Mouse (Mus musculus) cerebellum, postnatal 36 days (tissue): ENCODE measurements around the gene Itm2b.

Source experiments
- DNase-seq, 2 experiments: peaks; one replicate each; pipeline ENCODE4 v3.0.0; 2021 to 2022; ENCODE audit warnings: mixed read lengths in 2 of 2

The Itm2b gene

DNA sequence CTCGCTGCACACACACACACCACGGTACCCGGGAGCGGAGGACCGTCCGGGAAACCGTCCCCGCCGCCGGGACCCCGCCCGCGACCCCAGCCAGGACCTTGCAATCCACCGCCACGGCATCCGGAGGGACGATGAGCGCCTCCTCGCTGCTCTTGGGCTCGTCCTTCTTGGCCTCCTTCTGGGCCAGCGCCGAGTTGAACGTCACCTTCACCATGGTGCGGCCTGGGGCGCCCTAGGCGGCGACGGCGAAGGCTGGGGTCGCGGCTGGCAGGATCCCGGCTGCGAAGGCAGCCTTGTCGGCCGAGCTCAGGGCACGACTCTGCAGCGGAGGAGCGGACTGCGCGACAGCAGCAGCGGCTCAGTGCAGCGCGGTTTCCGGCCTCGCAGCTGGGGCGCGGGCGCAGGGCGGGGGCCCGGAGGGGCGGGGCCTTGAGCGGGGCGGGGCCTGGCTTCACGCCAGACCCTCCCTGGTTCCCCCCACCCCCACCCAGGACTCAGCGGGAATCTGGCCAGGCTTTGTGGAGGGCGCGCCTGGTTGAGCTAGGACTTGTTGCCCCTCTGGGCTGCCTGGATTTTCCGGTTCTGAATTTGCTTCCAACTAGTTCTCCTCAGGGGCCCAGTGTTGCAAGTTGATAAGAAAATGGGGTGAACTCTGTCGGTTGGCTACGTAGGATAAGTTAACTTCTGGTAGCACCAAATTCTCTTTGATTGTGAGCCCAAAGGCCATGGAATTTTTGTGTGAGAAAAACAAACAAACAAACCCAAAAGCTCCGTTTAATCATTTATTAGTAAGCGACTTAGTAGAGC lies at the start of gene Itm2b:
TSS of gene Itm2b (minus strand) at position 377 of the 807 bp plus-strand sequence.
- peak; percentile 84 to 86 for DNase-seq

DNA sequence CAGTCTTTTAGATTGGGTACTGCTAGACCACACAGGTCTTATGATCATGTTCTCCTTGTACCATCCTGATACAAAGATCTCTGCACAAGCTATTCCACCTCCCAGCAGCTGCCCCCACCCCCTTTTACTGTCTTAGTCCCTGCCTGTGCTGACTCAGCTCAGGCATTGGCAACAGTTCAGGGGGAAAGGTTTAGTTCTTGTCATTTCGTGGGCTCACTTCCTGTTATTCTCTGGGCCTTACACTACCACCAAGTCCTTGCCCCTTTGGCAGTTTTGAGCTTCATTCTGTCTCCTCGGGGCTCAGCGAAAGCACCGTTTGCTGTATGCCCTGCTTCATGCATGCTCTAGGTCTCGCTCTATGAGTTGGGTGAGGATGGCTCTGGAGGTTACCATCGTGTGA lies 48.4 kb upstream of the Itm2b start:
- DNase-seq = no peak

DNA sequence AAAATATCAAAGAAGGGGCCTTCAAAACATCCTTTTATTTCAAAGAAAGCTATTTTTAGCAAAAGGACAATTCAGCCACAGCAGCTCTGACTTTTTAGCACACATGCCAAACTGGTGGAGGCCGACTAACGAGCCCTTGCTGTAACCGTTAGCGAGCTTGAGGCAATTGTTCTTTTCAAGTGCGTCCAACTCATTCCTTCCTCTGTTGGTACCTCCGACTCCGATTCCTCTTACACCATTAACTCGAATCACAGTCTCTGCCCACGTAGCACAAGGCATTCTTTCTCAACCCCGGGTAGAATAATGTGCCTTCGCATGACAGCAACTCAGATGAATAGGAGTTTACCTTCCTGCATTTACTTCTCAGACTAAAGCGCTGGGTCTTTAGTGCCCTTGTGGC lies 45.5 kb upstream of the Itm2b start:
- DNase-seq = no peak

DNA sequence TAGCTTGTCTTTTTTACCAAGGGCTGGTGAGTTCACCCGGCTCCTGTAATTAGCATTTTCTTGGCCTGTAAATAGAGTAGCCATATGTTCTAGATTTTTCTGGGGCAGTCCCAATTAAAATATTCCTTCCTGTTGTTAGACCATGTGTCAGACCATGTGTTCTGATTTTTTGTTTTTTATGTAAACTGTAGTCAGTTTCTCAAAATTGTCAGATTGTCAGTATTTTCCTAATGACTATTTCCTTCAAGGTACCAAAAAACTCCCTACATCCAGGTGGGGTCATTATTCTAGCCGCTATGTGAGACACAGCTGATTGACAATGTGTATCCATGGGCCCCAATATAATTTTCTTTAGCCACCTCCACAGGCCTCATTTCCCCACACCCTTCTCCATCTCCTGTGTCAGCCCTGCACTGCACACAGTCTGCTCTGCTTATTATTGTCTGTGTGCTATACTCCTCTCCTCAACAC lies 40.5 kb upstream of the Itm2b start:
- peak; percentile 51 to 73 for DNase-seq

DNA sequence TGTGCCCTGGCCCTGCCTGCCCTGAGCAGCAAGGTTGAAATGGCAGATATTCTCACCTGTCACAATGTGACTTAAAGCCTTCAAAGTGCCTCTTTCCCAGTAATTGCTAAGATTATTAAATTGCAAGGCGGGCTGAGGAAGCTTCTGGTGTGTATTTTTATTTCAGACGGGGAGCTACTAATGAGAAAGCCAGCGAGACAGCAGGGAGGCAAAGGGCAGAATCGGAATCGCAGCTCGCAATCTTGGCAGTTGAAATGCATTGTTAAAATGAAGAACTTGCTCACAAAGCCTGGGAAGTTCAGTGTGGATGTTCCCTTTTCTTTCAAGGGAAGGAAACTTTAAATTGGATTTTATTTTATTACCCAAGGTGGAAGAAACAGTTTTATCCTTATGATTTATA lies 39.9 kb upstream of the Itm2b start:
- peak; percentile 76 to 79 for DNase-seq

DNA sequence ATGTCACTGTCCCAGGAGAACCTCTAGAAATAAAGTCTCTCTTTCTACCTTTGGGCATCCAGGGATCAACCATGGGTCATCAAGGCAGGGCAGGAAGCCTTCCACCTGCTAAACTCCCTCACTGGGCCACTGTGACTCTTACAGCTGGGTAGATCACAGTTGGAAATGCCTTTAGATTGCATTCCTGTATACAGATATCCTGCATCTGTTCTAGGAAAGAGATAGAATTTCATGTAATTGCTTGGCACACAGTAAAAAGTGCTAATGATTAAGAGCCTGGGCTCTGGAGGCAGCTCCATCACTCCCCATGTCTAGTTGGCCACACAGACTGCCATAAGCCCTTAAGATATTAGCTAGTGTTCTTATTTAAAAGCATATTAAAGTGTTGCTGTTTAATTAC lies 38.5 kb upstream of the Itm2b start:
- DNase-seq = no peak

DNA sequence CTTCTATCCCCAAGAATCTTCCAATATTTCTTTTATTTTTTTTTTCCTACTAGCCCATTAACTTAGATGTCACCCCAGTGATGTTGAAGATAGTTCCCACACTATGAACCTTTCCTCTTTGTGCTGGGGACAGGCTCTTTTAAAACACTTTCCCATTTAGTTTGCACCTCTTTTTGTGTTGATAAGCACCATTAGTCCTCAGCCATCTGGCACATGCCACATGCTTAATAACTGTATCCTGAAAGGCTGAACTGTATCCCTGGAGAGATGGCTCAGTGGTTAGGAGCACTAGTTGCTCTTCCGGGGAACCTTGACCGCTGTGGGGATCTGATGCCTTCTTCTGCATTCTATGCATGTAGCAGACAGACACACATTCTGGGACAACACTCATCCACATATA lies 37.5 kb upstream of the Itm2b start:
- no peak for DNase-seq

DNA sequence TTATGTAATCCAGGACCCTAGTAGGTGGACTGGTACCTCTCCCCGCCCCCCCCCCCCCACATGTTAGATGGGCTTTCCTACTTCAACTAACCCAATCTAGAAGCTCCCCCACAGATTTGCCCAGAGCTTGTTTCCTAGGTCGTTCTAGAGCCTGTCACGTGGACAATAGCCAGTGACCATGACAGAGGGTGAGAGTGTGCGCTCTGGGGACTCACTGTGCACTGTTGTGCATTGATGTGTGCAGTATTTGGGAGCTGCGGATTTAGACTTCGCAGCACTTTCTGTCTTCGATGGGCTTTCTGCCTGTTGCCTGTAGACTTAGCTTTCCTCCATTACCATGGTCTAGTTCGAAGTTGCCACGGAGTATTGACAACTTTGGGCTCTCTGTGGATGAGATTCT lies 36.5 kb upstream of the Itm2b start:
- no peak for DNase-seq

DNA sequence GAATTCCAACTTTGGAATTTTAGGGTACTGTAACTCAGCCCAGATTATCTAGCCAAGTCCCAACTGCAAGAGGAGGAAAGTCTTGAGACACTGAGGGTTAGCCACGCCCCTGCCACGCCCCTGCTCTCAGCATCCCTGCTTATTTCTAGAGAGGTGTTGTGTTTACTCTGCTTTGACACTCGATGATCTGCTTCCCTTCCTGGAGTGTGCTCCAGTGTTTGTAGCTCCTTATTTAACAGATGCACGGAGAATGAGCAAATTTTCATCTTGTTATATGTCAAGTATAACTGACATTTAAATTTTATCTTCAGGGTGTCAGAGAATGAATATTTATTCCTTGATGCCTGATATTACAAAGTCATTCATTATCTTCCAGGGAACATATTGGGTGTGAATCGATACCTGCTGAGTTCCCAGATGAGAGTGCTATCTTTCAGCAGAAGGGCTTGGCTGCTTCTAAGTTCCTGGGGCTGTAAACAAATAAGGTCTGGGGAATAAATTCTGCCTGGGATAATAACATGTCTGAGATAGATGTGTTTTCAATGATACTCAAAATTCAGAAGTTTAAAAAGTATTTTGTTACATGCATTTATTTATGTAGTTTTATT lies 35.2 kb upstream of the Itm2b start:
- no peak for DNase-seq

DNA sequence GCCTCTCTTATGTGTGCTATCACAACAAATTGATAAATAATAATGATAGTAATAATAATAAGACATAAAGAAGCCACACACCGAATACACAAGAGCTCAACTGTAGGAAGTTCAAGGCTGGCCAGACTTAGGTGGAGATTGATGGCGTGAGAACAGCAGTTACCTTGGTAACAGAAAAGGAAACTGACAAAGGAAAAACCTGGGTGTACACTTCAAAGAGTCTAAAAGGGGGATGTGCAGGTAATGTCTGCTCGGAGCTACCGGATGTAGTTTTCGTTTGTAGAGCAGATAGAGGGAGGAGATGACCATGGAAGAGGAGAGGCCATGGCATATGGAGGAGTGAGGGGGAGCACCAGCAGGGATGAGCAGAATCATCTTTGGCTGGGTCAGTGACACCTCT lies 31.4 kb upstream of the Itm2b start:
- no peak for DNase-seq

DNA sequence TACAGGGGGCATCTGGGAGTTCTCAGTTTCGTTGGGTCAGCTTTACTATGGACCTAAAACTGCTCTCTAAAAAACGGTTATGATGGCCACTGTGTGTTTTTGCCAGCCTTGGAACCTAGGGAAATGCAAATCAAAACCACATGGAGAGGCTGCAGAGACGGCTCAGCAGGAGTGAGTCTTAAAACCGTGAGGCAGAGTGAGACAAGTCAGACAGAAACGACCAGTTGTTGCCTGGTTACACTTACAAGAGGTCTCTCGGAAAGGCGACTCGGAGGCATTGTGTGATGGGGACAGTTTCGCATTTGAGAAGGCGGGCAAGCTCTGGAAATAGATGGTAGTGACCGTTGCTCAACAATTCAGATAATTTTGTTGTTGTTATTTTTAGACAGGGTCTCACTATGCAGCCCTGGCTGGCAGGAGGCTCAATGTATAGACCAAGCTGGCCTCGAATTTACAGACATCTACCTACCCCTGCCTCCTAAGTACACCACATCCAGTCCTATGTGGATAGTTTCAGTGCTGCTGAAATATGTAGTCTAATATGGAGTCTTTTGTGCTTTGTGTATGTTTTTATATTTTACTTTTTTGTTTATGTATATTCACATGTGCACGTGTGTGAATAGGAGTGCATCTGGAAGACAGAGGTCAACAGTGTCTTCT lies 30.4 kb upstream of the Itm2b start:
- no peak for DNase-seq

DNA sequence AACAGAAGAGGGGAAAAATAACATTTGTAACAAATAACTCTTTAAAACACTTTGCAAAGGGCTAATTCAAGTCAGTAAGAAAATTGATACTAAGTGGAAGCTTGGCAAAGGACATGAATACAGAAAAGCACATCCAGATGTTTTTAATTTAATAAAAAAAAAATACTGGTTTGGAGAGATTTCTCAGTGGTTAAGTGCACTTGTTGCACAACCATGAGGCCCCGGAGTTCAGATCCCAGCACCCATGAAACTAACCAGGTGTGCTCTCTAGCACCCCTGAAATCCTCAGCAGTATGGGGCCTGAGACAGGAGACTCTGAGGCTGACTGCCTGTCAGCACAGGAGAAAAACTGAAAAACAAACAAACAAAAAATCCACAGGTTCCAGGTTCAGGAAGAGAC lies 26.6 kb upstream of the Itm2b start:
- DNase-seq = no peak

DNA sequence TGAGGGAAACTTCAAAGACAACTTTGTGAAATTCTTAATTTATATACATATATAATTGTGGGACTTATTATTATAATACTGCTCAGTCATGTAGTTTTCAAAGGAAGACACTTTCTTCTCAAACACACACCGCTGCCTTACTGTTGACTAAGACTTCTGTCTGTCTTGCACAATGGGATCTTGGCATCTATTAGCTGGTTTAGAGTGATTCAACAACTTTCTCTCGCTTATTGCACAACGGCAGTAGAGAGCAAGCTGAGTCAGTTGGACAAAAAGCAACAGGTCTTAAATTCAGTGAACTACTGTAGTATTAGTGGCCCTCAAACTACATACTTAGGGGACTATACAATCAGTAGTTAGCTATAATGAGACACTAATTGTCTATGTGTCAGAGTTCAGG lies 25.0 kb upstream of the Itm2b start:
- no peak for DNase-seq

DNA sequence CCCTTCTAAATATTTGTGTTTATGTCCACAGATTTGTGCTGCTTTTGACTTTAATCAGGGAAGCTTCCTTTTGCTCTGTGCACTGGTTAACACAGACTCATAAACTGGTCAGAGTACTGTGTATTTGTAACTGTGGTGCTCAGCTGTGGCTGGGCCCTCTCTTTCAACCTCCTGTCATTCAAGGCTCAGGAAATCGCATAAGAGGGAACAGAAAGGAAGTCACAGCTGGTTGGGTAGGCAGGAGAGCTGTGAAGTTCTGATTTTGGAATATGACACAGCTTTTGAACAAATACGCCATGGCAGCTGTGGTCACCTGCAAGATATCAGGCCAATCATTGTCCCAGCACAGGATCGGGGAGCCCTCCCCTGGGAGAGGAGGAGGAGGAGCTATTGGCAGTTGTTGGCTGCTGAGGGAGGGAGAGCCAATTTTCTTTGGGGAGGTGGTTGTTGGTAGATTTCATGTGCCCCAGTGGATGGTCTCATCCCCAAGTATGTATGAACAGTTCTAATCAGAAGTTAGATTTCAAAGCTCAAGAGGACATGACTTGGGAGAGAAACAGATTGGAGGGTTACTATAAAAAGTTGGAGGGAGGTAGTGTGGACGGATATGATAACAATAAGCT lies 23.2 kb upstream of the Itm2b start:
- no peak for DNase-seq

DNA sequence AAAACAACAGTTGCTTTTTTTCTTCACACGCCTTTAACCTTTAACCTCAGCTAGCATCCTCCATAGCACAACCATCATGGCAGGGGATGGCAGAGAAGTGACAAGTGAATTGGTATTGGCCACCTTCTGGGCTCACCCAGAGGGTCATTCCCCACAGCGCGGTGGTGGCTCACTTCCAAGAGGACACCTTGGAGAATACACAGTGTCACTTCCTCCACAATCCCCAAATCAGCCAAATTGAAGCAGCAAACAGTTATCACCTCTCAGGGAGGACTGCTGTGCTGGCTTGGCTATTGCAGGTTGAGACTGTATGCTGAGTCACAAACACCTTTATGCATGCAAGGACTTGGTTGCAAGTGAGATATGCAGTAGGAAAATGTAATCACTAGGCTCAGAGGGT lies 18.9 kb upstream of the Itm2b start:
- no peak for DNase-seq

DNA sequence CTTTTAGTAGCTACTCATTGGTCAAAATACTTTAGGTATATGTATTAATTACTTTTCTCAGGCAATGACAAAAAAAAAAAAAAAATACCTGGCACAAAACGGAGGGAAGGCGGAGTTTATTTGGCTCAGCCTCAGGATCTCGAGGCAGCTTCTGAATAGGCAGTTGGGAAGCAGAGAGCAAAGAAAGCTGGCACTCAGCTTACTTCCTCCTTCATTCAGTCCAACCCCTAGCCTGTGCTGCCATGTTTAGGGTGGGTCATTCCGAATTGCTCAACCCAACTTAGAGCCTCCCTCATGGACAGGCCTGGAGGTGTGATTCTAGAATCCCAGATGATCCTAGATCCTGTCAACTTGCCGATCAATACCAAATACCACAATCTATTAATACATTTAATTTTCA lies 18.3 kb upstream of the Itm2b start:
- no peak for DNase-seq

DNA sequence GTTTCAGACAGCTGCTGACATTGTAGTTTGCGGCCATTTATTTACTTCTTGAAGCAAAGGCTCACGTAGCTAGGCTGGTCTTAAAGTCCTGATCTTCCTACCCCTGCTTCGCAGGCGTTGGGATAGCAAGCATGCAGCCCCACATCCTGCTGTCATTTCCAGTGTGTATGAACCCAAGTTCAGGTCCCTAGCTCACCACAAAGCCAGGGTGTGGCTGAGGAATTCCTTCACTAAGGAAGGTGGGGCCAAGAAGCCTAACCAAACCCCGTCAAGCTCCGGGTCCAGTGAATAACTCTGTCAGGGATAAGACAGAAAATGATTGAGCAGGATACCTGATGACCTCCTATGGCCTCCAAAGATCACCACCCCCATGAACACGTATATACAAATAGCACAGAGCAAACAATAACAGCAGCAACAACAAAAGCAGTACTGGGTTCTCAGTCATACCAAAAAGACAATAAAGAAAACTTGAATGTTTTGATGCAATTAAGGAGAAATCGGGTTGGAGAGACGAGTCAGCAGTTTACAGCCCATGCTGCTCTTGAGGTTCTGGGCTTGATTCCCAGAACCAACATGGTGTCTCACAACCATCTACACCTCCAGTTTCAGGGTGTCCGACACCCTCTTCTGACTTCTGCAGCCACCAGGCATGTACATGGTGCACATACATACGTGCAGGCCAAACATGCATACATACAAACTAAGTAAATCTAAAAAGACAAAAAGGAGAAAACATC lies 17.4 kb upstream of the Itm2b start:
- no peak for DNase-seq

DNA sequence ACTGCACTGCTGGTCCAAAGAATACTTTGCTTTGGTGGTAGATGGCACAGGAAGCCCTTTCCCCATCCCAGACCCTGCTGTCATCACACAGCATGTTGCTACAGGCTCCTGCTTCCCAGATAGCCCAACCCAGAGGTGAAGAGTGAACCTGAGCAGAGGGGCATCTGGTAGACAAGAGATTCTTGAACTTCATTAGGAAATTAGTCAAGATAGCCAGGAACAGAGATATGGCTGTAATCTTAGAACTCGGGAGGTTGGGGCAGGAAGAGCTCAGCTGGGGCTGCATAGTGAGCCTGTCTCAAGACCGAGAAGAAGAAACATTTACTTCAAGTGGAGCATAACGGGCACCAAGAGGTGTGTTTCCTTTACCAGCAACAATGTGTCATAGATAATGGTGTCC lies 16.3 kb upstream of the Itm2b start:
- DNase-seq = no peak

DNA sequence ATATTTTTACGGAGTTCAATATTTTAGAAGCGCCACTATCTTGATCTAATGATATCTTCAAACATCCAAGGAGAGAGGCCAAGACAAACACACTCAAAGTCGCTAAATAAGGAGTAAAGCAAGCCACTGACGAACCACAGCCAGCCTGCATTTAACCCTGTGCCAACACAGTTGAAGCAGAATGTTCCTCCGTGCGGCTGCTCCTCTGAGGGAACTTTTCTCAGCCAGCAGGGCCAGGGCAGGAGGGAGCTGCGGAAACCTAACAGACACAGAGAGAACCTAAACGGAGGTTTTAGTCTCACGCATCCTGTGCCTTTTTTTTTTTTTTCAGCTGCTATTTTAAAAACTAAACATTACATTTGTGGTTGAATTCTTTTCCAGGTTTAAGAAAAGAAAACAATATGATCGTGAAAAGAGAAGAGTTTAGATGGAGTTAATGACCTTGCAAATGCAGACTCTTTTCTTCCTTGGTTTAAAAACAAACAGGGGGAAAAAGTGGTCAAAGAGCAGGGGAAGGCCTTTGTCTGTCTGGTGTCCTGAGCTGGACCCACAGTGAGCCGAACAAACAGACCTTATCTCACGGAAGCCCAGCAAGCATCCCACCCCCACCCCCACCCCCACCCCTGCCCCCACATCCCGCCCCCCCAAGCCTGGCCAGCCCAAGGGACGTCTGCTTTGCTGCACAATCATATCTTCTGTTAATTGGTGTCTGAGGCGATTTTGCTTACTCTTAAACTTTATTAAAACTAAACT lies 15.0 kb upstream of the Itm2b start:
- DNase-seq = no peak

DNA sequence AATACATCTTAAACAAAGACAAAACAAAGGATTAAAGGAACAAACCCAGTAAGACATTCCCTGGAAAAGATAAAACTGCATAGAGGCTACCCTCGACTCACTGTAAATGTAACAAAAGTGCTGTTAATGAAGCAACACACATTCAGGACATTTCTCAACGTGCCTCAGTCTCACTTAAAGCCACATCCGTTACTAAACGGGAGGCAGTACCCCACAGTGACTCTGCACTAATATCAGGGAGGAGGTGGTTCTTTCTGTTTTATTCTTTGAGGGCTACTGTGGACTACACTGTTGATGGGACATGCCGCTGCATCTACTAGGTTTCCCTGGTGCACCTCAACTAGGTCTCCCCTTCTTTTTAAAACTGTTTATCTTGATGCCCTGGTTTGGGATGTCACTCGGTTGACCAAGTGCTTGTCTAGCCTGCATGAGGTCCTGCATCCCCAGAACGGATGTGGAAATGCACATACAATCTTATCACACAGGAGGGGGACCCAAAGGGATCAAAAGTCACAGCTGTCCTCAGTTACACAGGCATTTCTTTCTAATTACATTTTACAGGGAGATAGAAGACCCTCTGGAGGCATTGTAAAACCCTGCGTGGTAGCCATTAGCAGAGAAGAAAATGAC lies 13.4 kb upstream of the Itm2b start:
- no peak for DNase-seq

DNA sequence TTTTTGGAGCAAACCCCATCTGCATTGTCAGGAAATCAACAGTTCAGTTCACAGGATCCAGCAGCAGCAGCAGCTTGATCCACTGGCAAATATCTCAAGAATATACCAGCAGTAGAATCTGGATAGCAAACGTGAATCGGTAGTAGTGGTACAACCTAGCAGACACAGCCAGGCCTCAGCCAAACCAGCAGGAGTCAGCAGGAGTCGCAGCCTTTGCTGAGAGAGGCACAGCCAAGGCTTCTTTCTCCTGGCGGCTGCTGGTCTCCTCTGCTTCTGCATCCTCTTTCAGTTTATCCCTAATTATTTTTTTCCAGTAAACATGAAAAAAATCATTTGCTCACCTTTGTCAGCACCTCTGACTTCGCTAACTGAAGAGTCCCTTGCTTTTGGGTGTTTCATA lies 10.7 kb upstream of the Itm2b start:
- DNase-seq = peak; percentile 33 to 47
